Mouse (Mus musculus): ENCODE results near the gene Rbms3.

Gene Rbms3

DNA sequence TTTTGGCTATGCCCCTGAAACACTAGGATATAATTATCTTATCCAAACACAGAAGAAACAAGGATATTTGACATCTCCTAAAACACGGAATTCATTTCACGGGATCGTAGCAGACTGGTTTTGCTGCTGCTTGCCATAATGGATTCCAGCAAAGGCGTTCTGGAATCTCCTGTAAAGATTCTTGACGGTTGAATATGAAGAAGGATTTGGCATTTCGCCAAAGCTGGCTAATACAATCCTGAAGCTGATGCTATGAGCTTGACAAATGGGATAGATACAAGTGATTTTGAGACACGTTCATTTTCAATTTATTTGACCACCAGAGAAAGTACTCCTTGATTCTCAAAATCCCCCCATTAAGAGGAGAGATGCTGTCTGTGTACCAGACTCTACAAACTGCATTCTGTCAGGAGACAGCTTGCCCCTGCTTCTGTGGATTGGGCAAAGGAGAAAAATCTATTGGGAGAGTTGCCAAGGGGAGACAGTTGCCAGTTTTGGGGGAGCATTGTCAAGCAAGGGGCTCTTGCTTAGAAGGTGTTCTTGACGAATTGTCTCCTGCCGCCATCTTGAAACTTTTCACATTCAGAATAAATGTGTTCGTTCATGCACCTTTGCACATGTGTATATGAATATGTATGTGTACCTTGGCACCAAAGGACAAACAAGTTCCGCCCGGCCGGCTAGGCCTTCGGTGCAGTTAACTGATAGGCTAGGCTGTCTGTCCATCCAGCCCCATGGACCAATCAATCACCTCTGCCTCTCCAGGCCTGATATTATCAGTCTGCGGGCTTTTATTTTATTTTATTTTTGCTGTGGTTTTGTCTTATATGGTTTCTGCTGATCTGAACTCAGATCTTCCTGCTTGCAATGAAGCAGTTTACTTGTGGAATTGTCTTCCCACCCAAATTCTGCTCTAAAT lies 442.3 kb downstream of the Rbms3 start:
- no peak for DNase-seq (ENCODE audit: low read depth)

DNA sequence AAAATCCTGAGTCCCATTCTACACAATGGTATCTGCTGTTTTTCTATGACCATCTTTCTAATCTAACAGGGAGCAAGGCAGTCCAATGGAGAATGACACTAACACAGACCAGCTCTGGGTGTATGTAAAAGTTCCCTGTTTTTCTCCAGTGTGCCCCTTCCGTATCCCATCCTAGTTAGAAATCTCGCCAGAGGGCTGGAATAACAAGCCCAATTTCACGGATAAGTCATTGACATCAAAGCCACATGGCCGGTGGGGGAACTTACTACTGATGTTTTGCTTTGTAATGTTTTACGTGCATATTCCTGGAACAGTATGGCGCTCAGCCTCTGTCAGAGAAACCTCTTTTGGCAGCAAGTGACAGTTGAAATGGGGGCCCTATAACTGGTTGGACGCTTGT lies 449.1 kb downstream of the Rbms3 start:
- no peak for DNase-seq (ENCODE audit: low read depth)

DNA sequence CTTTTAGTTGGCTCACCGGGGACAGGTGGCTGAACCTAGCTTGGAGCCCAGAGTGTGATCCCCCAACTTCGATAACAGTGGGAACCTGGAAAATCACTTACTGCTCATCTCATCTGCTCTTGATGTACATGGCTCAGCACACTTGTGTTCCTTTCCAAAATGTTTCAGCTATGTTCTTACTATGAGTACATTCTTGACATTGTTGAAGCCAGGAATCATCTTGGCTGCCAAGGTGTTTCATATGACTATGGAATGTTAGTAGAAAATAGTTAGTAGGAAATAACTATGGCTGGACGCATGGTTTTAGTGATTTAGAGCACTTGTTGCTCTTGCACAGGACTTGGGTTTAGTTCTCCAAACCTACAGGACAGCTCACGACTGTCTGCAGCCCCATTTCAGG lies 451.3 kb downstream of the Rbms3 start:
- peak; percentile 46 for DNase-seq (ENCODE audit: low read depth)

DNA sequence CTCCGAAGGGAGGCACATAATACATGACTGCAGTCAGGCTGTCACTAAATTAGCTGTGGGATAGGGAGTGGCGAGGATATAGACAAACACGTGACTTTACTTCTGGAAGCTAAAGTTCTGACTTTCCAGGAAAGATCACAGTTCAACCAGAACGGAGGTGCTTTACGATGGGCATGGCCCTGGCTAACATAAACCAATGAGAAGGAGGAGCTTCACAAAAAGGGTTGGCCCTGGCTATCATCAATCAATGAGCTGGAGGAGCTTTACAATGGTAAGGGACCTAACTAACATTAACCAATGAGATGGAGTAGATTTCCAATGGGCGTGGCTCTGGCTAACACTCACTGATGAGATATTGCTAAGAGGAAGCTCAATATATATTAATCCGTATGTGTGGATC lies 457.2 kb downstream of the Rbms3 start:
- no peak for DNase-seq (ENCODE audit: low read depth)

DNA sequence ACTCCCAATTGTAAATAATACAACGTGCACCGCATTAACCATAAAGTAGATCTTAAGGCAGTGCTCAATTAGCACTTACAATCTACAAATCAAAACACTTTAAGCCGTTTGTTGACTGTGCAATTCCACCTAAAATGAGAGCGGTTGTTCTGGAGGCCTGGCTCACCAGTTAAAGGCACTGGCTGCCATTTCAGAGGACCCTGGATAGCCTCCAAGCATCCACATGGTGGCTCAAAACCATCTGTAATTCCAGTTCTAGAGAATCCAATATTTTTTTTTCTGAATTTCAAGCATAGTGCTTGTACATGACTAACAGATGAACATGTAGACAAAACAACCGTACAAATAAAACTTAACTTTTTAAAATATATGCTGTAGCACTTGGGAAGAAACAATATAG lies 460.5 kb downstream of the Rbms3 start:
- no peak for DNase-seq (ENCODE audit: low read depth)

DNA sequence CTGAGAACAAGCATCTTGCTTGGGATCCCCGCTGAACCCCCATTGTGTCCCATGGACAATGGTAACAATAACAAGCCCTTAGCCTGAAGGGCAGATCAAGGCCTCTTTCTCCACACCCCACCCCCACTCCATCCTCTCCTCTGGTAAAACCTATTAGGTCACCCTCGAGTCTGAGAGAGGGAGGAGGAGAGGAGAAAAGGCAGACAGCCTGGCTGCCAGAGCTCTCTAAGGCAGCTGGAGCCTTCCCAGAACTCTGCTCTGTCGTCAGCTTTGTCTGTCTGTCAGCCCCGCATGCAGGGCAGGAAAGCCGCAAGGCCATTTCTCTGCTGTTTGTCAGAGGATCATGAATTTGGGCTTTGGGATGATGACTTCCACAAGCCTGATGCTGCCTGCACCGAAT lies 466.6 kb downstream of the Rbms3 start:
- peak; percentile 29 for DNase-seq (ENCODE audit: low read depth)

DNA sequence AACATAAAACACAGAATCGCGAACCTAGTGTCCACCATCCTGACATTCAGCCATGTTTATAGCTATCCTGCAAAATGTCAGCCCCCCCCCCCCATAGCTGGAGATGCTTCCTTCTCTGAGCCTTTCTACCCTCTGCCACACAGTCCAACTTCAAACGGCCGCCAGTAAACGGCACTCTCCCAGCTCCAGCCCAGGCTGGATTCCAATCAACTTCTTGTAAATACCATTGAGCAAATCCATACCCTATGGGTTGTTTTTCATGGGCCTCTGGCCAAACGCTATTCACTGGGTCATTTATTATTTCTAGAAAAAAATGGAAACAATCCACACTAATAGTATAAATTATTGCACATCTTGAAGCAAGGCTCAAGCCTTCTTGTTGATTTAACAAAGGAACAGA lies 468.6 kb downstream of the Rbms3 start:
- peak; percentile 76 for DNase-seq (ENCODE audit: low read depth)

DNA sequence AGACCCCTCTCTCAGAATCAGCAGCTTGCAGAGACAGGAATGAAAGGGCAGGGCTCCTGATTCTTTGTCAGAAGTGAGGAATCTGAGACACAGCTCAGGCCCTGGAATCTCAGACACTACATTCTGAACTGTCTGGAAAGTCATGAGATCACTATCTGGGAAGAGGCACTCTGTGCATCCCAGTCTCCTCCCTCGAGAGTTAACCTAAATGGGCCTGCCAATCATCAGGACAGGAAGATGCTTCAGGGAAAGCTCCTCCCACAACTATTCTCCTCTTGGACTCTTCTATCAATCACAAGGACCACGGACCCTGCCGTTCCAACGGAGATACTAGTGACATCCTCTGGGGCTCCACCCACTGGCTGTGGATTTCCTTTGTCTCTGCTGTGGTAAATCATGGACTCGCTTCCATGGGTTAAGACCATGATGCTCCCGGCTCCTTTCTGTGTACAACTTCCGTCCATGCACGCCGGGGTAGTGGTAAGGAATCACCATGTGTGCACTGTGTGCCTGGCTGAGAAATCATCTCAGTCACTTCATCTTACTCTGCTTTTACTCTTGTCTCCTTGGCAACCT lies 473.3 kb downstream of the Rbms3 start:
- DNase-seq (ENCODE audit: low read depth), result no peak

DNA sequence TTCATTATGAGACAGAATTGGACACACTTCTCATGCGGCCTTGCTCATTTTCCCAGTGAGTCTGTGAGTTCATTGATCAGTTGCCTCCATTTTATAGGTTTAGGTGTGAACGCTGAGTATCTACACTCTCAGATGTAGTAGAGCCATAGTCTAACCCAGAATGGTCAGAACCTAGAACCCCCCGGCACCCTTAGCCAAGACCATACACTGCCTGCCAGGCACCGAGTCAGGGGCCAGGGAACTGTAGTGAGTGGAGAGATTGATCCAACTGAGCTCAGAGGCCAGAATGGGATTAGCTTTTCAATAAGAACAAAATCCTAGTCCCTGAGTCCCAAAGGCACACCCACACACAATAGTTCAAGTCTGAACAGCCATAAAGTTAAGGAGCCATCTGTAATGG lies 475.1 kb downstream of the Rbms3 start:
- DNase-seq (ENCODE audit: low read depth), result no peak

DNA sequence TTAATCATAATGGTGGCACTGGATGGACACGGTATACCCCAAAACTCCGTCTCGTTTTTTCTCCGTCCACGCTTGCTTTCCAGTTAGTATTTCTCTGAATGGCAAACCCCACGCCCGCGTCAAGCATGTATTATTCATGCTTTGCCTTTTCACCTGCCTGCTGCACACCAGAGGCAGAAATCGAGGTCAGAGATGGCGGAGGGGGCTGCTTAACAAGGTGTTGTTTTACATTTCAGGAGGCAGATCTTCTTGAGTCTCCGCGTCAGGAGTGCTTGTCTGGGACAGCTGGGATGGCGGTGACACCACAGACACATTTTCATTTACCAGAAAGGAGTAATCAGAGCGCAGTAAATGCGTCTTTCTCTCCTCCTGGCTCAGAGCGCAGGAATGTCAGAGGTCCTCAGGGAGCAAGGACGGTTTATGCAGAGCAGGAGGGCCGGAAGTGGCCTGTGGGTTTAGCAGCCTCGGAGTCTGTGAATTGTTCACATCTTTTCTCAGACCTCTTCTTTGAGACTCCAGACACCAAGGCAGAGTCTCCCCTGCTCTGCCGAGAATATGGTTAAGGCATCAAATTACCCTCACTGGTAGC lies 475.9 kb downstream of the Rbms3 start:
- no peak for DNase-seq (ENCODE audit: low read depth)

DNA sequence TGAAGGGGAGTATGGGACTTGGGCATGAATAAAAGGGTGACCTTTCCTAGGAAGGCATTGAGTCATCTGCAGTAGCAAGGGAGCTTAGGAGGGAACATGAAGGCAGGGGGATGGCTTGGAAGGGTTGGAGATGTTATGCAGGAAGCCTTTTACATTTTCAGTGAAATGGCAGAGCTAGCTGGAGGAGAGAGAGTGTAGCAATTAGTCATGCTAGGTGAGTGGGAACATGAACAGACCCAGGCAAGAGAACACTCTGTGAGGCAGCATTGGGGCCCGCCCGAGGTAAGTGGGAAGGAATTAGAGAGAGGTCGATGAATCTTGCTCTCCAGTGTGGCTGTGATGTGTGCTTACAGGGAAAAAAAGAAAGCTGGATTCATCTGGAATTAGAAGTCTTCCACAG lies 477.8 kb downstream of the Rbms3 start:
- DNase-seq (ENCODE audit: low read depth), result no peak

DNA sequence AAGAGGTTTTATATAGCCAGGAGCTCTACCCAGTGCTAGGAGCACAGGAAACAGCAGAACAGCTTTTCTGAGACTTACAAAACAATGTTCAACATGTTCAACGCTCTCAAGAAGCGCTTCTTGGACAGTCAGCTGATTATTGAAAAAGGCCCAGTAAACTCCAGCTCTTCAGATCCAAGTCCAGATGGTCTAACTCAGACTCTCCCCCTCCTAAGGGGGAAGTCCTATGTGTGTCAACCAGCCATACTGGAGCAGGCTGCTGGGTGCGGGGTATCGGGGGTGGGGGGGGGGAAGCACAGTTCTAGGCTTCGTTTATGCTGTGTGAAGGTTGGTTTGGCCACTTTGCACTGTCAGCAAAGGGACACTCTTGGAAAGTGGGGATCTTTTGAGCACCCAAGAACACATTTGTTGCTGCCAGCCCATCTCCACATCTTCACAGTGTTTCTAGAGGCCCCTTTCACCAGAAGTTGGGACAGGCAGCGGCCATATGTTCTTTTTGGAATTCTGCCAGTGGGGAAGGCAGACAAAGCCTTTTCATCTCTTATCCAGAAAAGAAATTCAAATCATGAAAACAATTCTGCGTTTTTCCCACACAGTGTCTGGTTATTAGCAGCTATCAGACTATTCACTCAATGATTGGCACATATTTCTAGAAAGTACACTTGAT lies 485.5 kb downstream of the Rbms3 start:
- no peak for DNase-seq (ENCODE audit: low read depth)

DNA sequence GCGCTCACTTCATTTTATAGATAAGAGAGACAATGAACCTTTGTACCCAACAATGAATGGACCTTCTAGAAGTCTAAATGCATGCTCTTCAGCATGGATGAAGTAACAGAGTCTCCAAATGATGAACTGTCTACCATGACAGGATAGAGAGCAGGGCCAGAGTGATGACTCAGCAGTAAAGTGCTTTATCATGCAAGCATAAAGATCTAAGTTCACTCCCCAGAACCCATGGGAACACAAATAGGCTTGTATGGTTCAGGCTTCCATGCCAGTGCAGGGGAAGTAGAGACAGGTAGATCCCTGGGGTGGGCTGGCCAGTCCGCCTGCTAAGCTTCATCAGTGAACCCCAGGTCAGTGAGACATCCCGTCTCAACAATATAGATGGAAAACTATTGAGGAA lies 489.7 kb downstream of the Rbms3 start:
- DNase-seq (ENCODE audit: low read depth), result no peak

DNA sequence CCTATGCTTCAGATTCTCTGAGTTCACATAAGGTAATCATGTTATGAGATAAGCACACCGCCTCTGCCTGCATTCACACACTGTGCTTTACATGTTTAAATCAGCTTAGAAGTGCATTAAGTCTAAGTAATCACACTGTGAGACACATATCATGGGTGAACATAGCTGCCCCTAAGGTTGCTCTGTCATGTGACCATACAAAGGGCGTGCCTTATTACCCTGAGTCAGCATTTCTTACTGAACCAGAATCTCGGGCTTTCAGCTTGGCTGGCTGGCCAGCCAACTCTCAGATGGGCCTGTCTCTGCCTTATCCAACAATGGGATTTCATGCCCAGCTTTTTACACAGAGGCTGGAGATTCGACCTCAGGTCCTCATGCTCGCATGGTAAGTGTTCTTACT lies 493.3 kb downstream of the Rbms3 start:
- no peak for DNase-seq (ENCODE audit: low read depth)

DNA sequence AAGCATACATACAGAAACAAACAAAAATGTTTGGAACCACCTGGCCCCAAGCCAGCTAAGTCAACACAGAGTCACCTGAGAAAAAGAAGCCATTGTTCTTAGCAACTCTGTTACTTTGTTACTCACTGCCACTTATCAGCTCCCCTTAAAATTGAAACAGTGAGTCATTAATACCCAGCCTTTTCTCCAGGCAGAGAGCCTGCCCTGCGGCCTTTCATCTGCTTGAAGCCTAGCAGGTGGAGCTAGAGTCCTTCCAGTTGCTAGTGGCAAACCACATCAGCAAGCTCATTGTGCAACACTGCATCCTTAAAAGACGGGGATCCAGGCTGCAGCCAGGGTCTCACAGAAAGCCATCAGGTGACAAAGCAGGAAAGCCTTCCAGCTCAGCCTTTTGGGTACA lies 495.7 kb downstream of the Rbms3 start:
- DNase-seq (ENCODE audit: low read depth), result no peak

DNA sequence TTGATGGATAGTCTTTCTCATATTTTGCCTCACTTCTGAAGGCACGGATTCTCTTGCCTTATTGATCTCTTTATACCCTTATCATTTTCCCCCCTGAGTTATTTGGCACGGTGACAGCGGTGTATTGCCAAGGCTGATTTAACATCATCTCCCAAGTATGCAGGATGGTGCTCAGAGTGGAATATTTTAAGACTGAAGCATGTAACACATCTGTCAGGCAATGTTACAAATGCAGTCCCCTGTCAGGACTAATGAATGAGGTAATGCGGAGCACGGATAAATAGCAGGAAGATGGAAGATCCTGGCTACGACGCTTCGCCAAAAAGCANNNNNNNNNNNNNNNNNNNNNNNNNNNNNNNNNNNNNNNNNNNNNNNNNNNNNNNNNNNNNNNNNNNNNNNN lies 502.9 kb downstream of the Rbms3 start:
- peak; percentile 6 for DNase-seq (ENCODE audit: low read depth)

DNA sequence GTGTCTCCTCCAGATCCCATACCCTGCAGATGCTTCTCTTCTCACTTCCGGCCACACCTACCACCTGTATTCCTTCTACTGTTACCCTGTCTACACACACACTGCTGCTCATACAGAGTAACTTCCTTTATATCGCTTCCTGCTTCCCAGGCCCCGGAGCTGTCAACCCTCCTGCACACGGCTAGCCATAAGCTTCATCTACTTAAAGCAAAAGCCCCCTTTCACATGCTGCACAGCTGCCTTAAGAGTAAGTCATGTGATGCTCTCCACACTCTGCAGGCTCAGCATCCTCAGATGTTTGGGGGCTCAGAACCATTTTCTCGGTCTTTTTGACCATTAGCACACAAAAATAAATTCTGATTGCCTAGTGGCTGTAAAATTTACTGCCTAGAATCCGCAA lies 503.9 kb downstream of the Rbms3 start:
- no peak for DNase-seq (ENCODE audit: low read depth)

DNA sequence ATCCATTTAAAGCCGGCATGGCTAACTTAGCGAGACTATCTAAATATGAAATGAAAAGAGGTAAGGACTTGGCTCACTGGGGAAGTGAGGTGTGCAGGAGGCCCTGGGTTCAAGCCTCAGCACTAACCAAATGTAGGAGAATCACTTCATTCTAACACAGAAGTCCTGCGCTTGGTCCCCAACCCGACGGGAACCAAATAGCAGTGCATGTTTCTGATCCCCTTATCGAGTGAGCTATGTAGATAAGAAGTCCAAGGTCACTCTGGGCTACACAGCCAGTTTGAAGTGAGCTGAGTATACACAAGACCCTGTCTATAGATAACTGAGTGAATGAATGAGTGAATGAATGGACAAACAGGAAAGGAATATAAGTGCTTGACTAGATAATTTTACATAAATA lies 508.1 kb downstream of the Rbms3 start:
- no peak for DNase-seq (ENCODE audit: low read depth)

DNA sequence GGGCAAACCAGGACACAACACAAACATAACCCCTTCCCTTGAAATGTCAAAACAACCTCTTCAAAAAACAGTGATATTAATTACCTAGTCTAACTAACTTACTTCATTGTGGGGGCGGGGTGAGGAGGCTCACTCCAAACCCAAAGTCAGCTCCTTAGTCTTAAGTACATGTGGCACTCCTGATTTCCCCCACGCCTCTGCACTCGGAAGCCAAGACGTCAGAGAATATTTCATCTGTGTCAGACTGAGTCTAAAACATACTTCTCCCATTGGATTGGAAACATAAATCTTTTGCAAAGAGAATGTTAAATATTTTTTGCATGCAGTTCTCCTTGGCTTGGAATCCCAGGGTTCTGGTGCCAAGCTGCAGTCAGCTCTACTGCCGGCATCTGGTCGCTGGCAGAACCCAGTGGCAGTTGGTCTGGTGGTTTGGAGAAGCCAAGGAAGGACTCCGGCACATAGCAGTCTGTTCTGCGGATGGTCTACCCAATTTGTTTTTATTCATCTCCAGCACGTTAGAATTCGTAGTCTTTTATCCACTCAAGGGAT lies 512.5 kb downstream of the Rbms3 start:
- DNase-seq (ENCODE audit: low read depth), result peak; percentile 12

DNA sequence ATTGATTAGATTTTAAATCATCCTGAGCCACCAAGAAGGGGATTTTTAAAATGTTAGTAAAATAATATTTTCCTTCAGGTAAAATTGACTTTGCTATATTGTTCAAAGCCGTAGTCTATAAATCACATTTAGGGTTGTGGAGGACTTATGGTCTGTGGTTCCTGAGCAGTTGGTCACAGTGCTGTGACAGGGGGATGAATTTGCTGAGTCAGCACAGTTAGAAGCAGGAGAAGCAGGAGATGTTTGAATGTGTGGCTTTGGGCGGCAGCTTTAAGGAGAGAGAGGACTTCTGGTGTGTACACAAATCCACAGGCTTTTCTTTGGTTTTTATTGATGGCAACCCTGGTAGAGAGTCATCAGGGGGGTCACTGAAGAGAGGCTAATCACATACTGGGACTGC lies 514.1 kb downstream of the Rbms3 start:
- no peak for DNase-seq (ENCODE audit: low read depth)

DNA sequence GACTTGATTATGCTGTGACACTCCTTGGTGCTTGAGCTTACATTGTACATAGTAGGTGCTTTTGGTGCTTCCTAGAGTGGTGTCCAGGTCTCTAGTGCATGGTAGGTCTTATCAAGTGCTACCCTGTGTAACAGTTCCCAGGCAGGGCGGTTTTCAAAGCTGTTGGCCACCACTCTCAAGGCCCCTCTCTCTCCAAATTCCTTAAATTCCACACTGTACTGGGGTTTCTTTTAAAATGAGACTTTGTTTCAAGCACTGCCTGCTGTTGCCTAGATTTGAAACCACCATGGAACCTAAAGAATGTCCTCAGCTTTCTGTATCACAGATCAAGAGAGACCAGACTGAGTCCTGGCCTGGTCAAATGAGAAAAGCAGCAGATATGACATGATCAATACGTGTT lies 516.1 kb downstream of the Rbms3 start:
- DNase-seq (ENCODE audit: low read depth), result no peak

DNA sequence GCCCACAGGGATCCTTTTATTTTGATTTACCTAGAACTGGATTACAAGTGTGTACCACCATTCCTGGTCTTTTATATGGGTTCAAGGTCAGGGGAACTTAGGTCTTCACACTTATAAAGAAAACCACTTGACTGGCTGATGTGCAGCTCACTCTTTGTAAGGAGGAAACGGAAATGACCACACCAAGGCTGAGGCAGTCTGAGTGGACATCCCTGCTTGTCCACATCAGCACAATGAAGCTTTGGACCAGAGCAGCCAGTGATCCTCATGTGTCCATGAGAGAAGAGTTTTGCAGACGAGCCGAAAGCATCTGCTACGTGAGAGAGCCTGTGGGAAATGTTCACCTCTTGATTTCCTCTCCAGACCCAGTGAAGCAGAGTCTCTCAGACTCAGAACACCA lies 521.8 kb downstream of the Rbms3 start:
- peak; percentile 24 for DNase-seq (ENCODE audit: low read depth)
